Mouse (Mus musculus): ENCODE measurements around the gene Esrra. TPM values are rescaled to one million over a fixed set of nuclear protein-coding genes. Genes with fewer than 3 reads are reported as not detected.
"Not testable (repeated sequence)": the region's sequence is repeated elsewhere in the genome, so short reads cannot be mapped to it uniquely, and the experiment has no call there.

The Esrra gene
- polyA plus RNA-seq, 1 experiment from 2014 or later: 23.0 TPM

DNA sequence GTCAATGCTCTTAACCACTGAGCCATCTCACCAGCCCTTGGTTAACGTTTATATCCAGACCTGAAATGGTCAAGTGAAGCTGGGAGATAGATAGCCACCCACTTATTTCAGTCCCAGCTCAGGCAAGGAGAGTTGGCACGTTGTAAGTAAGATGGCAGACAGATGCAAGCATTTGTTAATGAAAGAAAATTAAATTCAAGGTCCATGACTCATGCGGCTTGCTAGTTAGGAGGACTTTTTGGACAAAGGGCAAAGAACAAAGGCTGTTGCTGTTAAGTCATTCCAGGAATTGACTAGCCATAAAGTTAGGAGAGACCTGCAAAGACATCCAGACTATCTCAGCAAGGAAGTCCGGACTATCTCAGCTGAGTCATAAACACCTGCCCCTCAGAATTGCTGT lies 22.0 kb downstream of the Esrra start:
- H3K9ac ChIP-seq (ENCODE audit: low read depth, low read length): no peak overlapping the region
- no peak for TF ChIP-seq CTCF (IDR thresholded peaks at IDR 0.05; ENCODE audit: low read depth)
- ATAC-seq (replicated peaks; ENCODE audit: low FRiP score, low read depth) (no peak), DNase-seq (ENCODE audit: low spot score) (no peak)
- no peaks in the 10 kb centered on the region for H3K4me1 ChIP-seq (replicated peaks; ENCODE audit: insufficient read depth, low read length)
- H3K4me2 ChIP-seq (ENCODE audit: low read length): no peak overlapping the region
- 83% methylated on average over 4 of the region's 4 CpGs for WGBS
- H3K36me3 ChIP-seq (ENCODE audit: insufficient read depth, low read length): 0 out of 2 replicates have a peak, but pooled peaks cover 3% of the 10 kb centered on the region
- no peaks in the 10 kb centered on the region for H3K27me3 ChIP-seq (ENCODE audit: insufficient read depth, low read length)
- no peak overlapping the region for H3K27ac ChIP-seq
- no peaks in the 10 kb centered on the region for H3K9me3 ChIP-seq (replicated peaks; ENCODE audit: low read length)
- no peak overlapping the region for H3K4me3 ChIP-seq (replicated peaks; ENCODE audit: low read depth, low read length)

DNA sequence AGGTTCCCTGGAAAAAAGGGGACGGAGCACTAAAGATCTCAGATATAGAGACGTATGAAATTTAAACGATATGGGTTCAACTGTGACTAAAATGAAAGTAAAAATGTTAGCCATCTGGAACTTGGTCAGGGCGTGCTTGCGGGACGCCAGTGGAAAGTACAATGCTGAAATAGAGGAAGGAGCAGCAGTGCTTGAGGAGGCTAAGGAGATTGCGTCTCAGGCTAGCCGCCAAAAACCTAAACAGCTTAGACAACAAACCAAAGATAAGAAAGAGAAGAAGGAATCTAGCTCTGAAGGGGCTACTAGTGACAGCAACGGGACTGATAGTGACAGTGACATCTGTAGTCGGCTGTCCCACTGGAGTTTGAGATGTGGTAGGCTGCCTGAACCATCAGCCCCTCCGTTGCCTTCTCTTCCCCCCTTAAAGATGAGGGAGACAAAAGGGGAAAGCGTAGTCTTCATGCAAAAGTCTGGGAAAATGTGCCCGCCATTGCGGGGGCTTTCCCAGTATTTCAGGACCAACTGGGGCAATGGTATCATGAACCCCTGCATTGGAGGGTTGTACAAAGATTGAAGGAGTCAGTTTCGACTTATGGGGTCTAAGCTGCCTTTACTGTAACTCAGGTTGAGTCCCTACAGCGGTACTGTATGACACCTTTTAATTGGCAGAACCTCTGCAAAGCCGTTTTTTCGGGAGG lies 25.9 kb downstream of the Esrra start:
- not testable (repeated sequence) for ATAC-seq (replicated peaks; ENCODE audit: low FRiP score, low read depth); H3K9me3 ChIP-seq (replicated peaks; ENCODE audit: low read length); H3K4me1 ChIP-seq (replicated peaks; ENCODE audit: insufficient read depth, low read length); H3K4me3 ChIP-seq (replicated peaks; ENCODE audit: low read depth, low read length); H3K9ac ChIP-seq (ENCODE audit: low read depth, low read length); H3K36me3 ChIP-seq (ENCODE audit: insufficient read depth, low read length); DNase-seq (ENCODE audit: low spot score); H3K4me2 ChIP-seq (ENCODE audit: low read length); H3K27me3 ChIP-seq (ENCODE audit: insufficient read depth, low read length); H3K27ac ChIP-seq
- 91% methylated on average over 18 of the region's 18 CpGs for WGBS

DNA sequence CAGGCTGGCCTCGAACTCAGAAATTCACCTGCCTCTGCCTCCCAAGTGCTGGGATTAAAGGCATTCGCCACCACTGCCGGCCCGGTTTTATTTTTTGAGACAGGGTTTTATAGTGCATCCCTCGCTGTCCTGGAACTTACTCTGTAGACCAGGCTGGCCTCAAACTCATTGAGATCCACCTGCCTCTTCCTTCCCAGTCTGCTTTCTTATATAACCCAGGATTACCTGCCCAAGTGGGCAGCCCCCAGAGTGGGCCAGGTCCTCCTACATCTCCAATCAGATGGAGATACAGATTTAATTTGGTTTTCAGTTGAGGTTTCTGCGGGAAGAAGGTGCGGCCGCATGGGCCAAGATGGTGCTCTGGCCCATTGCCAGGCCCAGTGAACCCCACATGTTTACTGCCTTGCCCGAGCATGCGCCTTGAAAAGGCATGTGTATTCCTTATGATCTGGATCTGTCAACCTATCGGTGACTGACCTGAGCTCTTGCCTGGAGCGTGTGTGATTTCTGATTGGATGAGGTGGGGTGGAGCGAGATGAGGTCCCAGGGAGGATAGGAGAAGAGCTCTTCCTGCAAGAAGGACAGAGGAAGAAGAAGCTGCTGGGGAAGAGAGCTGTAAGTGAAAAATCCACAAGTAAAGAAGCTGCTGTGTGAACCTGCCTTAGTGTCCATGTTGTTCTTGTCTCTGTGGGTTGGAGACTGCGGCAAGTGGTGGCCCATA lies 27.7 kb downstream of the Esrra start:
- TF ChIP-seq CTCF (IDR thresholded peaks at IDR 0.05; ENCODE audit: low read depth): no peak
- no peak overlapping the region for H3K27ac ChIP-seq
- 94% methylated on average over 14 of the region's 14 CpGs for WGBS

DNA sequence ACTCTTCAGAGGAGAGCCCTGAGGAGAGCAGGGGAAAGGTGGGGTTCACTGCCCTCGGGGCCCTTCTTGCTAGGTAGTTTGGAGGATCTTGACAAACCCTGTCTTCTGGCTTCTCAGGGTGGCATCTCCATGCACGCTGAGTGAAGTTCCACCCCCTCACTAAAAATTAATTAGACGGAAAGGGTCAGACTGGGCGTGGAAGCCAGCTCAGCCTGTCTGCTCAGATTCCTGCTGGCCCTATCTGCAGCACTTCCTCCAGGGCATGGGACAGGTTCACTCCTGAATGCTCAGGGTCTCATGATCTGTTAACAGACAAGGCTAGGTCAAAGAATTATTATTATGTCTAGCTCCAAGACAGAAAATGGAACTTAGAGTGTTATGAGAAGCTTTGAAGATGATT lies 29.1 kb downstream of the Esrra start:
- no peaks in the 10 kb centered on the region for H3K4me1 ChIP-seq (replicated peaks; ENCODE audit: insufficient read depth, low read length)
- DNase-seq (ENCODE audit: low spot score): no peak
- ATAC-seq (replicated peaks; ENCODE audit: low FRiP score, low read depth): no peak
- H3K36me3 ChIP-seq (ENCODE audit: insufficient read depth, low read length): no peaks in the 10 kb centered on the region
- no peak for TF ChIP-seq CTCF (IDR thresholded peaks at IDR 0.05; ENCODE audit: low read depth)
- no peak overlapping the region for H3K4me2 ChIP-seq (ENCODE audit: low read length)
- H3K4me3 ChIP-seq (replicated peaks; ENCODE audit: low read depth, low read length): no peak overlapping the region
- 23% methylated on average over 4 of the region's 4 CpGs for WGBS
- no peak overlapping the region for H3K9ac ChIP-seq (ENCODE audit: low read depth, low read length)
- H3K9me3 ChIP-seq (replicated peaks; ENCODE audit: low read length): no peaks in the 10 kb centered on the region
- H3K27me3 ChIP-seq (ENCODE audit: insufficient read depth, low read length): no peaks in the 10 kb centered on the region
- no peak overlapping the region for H3K27ac ChIP-seq

More for the DNA sequence above, 27.7 kb downstream of the Esrra start:
- H3K4me2 ChIP-seq (ENCODE audit: low read length): no peak overlapping the region
- no peaks in the 10 kb centered on the region for H3K36me3 ChIP-seq (ENCODE audit: insufficient read depth, low read length)
- H3K4me3 ChIP-seq (replicated peaks; ENCODE audit: low read depth, low read length): no peak overlapping the region
- H3K9me3 ChIP-seq (replicated peaks; ENCODE audit: low read length): no peaks in the 10 kb centered on the region
- no peak for DNase-seq (ENCODE audit: low spot score)
- H3K9ac ChIP-seq (ENCODE audit: low read depth, low read length): no peak overlapping the region
- no peak for ATAC-seq (replicated peaks; ENCODE audit: low FRiP score, low read depth)
- H3K27me3 ChIP-seq (ENCODE audit: insufficient read depth, low read length): no peaks in the 10 kb centered on the region
- no peaks in the 10 kb centered on the region for H3K4me1 ChIP-seq (replicated peaks; ENCODE audit: insufficient read depth, low read length)

DNA sequence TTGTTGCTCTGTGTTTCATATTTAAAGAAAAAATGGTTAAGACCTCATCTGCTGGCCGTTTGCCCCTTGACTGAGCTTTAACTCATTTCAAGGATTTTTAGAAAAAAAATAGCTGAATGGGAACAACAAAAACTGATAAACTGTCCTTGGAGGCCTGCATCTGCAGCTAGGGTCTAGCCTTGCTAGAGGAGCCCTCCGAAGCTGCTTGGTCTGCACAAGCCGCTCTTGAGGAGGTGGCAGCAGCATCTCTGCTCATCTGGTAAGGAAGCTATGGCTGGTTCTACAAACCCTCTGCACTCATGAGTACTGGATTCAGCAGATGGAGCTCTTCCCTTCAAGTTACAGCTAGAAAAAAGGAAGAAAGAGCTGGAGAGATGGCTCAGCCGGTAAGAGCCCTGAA lies 43.6 kb downstream of the Esrra start:
- no peak overlapping the region for H3K4me2 ChIP-seq (ENCODE audit: low read length)
- no peak for TF ChIP-seq CTCF (IDR thresholded peaks at IDR 0.05; ENCODE audit: low read depth)
- no peaks in the 10 kb centered on the region for H3K27me3 ChIP-seq (ENCODE audit: insufficient read depth, low read length)
- no peak overlapping the region for H3K27ac ChIP-seq
- H3K36me3 ChIP-seq (ENCODE audit: insufficient read depth, low read length): no peaks in the 10 kb centered on the region
- no peaks in the 10 kb centered on the region for H3K4me1 ChIP-seq (replicated peaks; ENCODE audit: insufficient read depth, low read length)
- peaks cover 5% of the 10 kb centered on the region; the same call in 1 of the 2 replicates for H3K9me3 ChIP-seq (replicated peaks; ENCODE audit: low read length)
- ATAC-seq (replicated peaks; ENCODE audit: low FRiP score, low read depth) (no peak), DNase-seq (ENCODE audit: low spot score) (no peak)
- H3K9ac ChIP-seq (ENCODE audit: low read depth, low read length): no peak overlapping the region
- H3K4me3 ChIP-seq (replicated peaks; ENCODE audit: low read depth, low read length): no peak overlapping the region
- WGBS: 83% methylated on average over 4 of the region's 4 CpGs

DNA sequence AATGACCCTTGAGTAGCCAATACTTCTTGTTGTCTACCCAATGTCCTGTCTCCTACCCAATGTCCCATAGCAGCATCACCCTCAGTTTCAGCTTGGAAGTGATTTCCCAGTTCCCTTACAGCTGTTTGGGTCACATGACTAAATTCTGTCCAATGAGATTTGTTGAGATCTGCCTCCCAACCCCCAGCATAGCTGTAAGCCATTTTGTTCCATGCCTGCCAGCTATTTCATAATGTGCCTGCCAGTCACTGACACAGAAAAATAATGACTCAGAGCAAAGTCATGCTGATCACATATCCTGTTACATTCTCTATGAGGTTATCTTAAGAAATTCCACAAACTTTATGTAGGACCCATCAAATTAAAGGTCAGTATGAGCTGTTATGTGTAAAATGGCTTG lies 44.8 kb downstream of the Esrra start:
- no peak overlapping the region for H3K27ac ChIP-seq
- H3K4me1 ChIP-seq (replicated peaks; ENCODE audit: insufficient read depth, low read length): 0 out of 2 replicates have a peak, but pooled peaks cover 6% of the 10 kb centered on the region
- no peak overlapping the region for H3K4me2 ChIP-seq (ENCODE audit: low read length)
- peaks cover 5% of the 10 kb centered on the region; the same call in 1 of the 2 replicates for H3K9me3 ChIP-seq (replicated peaks; ENCODE audit: low read length)
- H3K27me3 ChIP-seq (ENCODE audit: insufficient read depth, low read length): no peaks in the 10 kb centered on the region
- ATAC-seq (replicated peaks; ENCODE audit: low FRiP score, low read depth) (no peak), DNase-seq (ENCODE audit: low spot score) (no peak)
- TF ChIP-seq CTCF (IDR thresholded peaks at IDR 0.05; ENCODE audit: low read depth): no peak
- H3K36me3 ChIP-seq (ENCODE audit: insufficient read depth, low read length): no peaks in the 10 kb centered on the region
- no peak overlapping the region for H3K9ac ChIP-seq (ENCODE audit: low read depth, low read length)
- H3K4me3 ChIP-seq (replicated peaks; ENCODE audit: low read depth, low read length): no peak overlapping the region

Measured in kidney, postnatal 0 days (tissue).